9 mouse cellular contexts compared by ENCODE assay signal in genomic region chr3:130803591-130804326, GRCm38 (mm10).
DNase-seq lines count a peak whose midpoint lies in the region; ATAC-seq lines count a peak whose summit lies in the region.
"Had no signal": no experiment of that assay in that cellular context is flagged by ENCODE, and none has a peak within 500 bp of the region (broad histone marks: within the 10 kb centered on the region; RNA-seq: fewer than 3 reads in every experiment).

No protein-coding gene starts in this region.

- H3K36me3 ChIP-seq in heart, embryonic 12.5 days = no peaks in the 10 kb centered on the region
- H3K36me3 ChIP-seq in midbrain, embryonic 10.5 days = no peaks in the 10 kb centered on the region
- H3K36me3 ChIP-seq: G1E had no signal

- 0 out of 2 replicates have a peak, but pooled peaks cover 6% of the 10 kb centered on the region for H3K9me3 ChIP-seq in heart, embryonic 12.5 days (replicated peaks)
- H3K9me3 ChIP-seq in midbrain, embryonic 10.5 days (replicated peaks) = no peaks in the 10 kb centered on the region

- H3K4me1 ChIP-seq in heart, embryonic 12.5 days (replicated peaks) = peaks cover 10% of the 10 kb centered on the region
- peaks cover 15% of the 10 kb centered on the region for H3K4me1 ChIP-seq in midbrain, embryonic 10.5 days

- no peaks in the 10 kb centered on the region for H3K27me3 ChIP-seq in heart, embryonic 12.5 days (replicated peaks)
- no peaks in the 10 kb centered on the region for H3K27me3 ChIP-seq in midbrain, embryonic 10.5 days (ENCODE audit: low read depth, poor library complexity, severe bottlenecking)

- no peak for DNase-seq in heart, postnatal 10 days
- peak; percentile 23 for DNase-seq in embryo, embryonic 9.5 days (ENCODE audit: extremely low spot score)
- DNase-seq in midbrain, embryonic 10.5 days (ENCODE audit: low spot score) = no peak
- no peak for DNase-seq in urinary bladder, adult 2 months (ENCODE audit: low spot score)

- H3K4me2 ChIP-seq in heart, embryonic 12.5 days = peak overlapping the region; percentile 25

- intact Hi-C loops in heart, postnatal 10 days (cut with DNase I) = no loop called here

- no peak overlapping the region for H3K9ac ChIP-seq in heart, embryonic 12.5 days

- peak overlapping the region; percentile 67 for H3K27ac ChIP-seq in heart, embryonic 12.5 days (ENCODE audit: poor library complexity, severe bottlenecking)
- H3K27ac ChIP-seq in midbrain, embryonic 10.5 days (replicated peaks) = peak overlapping the region; percentile 52

- ATAC-seq in heart, embryonic 12.5 days (ENCODE audit: insufficient number of reproducible peaks, low FRiP score) = peak; percentile 64
- ATAC-seq in CD4-positive, CD25-positive, alpha-beta regulatory T cell, adult 4 months = peak; percentile 80
- no peak for ATAC-seq in erythroblast, adult 5-6 weeks (replicated peaks; ENCODE audit: low FRiP score, poor library complexity, severe bottlenecking)
- ATAC-seq in erythroid progenitor cell, adult 5-6 weeks (replicated peaks; ENCODE audit: low FRiP score, poor library complexity, severe bottlenecking) = no peak

- no peak overlapping the region for H3K4me3 ChIP-seq in heart, embryonic 12.5 days
- H3K4me3 ChIP-seq in midbrain, embryonic 10.5 days = no peak overlapping the region

- 29% methylated on average over 12 of the region's 12 CpGs for WGBS in heart, embryonic 12.5 days
- 69% methylated on average over 12 of the region's 12 CpGs for WGBS in midbrain, embryonic 10.5 days

Comparison
In these comparisons a context has a peak if more than half of its experiments do, and no peak if none do; other contexts are left out.
1. ATAC-seq: peak in heart, embryonic 12.5 days (single experiment) and CD4-positive, CD25-positive, alpha-beta regulatory T cell, adult 4 months (single experiment); none in erythroblast, adult 5-6 weeks (single experiment) and erythroid progenitor cell, adult 5-6 weeks (single experiment).